Mouse (Mus musculus): ENCODE measurements around the gene Psmd8.
"Not testable (repeated sequence)": the region's sequence is repeated elsewhere in the genome, so short reads cannot be mapped to it uniquely, and the experiment has no call there.

GRCm38 (mm10) chr7:29139237-29139636 lies 41.3 kb downstream of the Psmd8 start:
- not testable (repeated sequence) for TF ChIP-seq POLR2A (IDR thresholded peaks at IDR 0.05; ENCODE audit: borderline replicate concordance, extremely low read depth, insufficient read depth, insufficient read length, poor library complexity, severe bottlenecking); CTCF (IDR thresholded peaks at IDR 0.05; ENCODE audit: borderline replicate concordance, extremely low read depth, insufficient read depth, insufficient read length)

Measured in brain, embryonic 14.5 days (tissue).